Mouse (Mus musculus) E14TG2a.4 (cell line): ENCODE measurements around the gene Ass1.
A peak's percentile ranks its signal among the peaks of the same experiment; 100 is the strongest.

ENCODE experiments used
- H3K27me3 ChIP-seq: 2 replicates; pipeline ENCODE4 v1.6.1; 2014; ENCODE audit warnings: low read length, control low read depth; ENCODE audit not compliant: insufficient read depth
- H3K36me3 ChIP-seq: 2 replicates; pipeline ENCODE4 v1.6.1; 2014; ENCODE audit warnings: low read length, control low read depth; ENCODE audit not compliant: insufficient read depth
- H3K4me1 ChIP-seq: replicated peaks from 2 replicates; pipeline ENCODE4 v1.6.1; 2014; ENCODE audit warnings: low read depth, low read length, control low read depth
- H3K4me3 ChIP-seq: replicated peaks from 2 replicates; pipeline ENCODE4 v1.5.1; 2014; ENCODE audit warnings: mild to moderate bottlenecking, low read length
- H3K9me3 ChIP-seq: 2 replicates; pipeline ENCODE4 v1.6.1; 2014; ENCODE audit warnings: low read length, control low read depth
- CTCF ChIP-seq: conservative IDR thresholded peaks from 2 replicates; pipeline ENCODE4 v1.5.1; 2014; ENCODE audit warnings: low read length
- NANOG ChIP-seq: IDR thresholded peaks from 2 replicates; pipeline ENCODE4 v1.6.1; 2014; ENCODE audit warnings: borderline replicate concordance, low read length, mixed read lengths
- POU5F1 ChIP-seq: IDR thresholded peaks from 2 replicates; pipeline ENCODE4 v1.6.1; 2014; ENCODE audit warnings: low read length, borderline replicate concordance

The Ass1 gene

DNA sequence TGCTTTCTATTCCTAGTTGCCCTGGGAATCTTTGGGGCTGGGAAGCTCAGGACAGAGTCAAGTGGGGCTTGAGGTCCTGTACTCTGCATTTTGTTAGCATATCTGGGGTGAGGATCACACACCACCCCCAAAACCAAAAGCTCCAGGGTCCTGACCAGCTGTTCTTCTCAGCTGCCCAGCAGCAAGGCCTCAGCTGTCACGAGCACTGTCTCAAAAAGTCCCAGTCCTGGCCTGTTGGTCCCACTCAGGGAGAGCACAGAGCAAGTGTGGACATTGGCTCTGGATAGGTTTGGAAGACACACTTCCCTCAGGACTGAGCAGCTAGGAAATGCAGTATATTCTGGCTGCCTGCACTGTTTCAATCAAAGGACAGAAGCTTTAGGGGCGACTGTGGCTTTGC lies 20.5 kb downstream of the Ass1 start:
- Histone ChIP-seq H3K36me3 (peaks cover 94% of the 10 kb centered on the region), H3K4me1 (peaks cover 44% of the 10 kb centered on the region), H3K9me3 (no peaks in the 10 kb centered on the region), H3K4me3 (no peak overlapping the region), H3K27me3 (no peaks in the 10 kb centered on the region)
- no peak for TF ChIP-seq POU5F1

DNA sequence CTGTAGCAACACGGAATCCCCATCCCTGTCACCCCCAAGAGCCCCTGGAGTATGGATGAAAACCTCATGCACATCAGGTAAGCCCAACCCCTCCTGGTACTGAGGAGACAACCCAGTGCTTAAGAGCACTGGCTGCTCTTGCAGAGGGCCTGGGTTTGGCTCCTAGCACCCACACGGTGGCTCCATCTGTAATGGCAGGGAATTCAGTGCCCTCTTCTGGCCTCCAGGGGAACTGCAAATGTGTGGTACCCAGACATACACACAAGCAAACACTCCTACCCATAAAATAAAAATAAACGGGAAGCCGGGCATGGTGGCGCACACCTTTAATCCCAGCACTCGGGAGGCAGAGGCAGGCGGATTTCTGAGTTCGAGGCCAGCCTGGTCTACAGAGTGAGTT lies 22.3 kb downstream of the Ass1 start:
- Histone ChIP-seq H3K4me1 (peaks cover 61% of the 10 kb centered on the region), H3K9me3 (no peaks in the 10 kb centered on the region), H3K27me3 (no peaks in the 10 kb centered on the region), H3K4me3 (no peak overlapping the region), H3K36me3 (peaks cover 92% of the 10 kb centered on the region)
- TF ChIP-seq CTCF: peak; percentile 78
- TF ChIP-seq POU5F1: no peak

DNA sequence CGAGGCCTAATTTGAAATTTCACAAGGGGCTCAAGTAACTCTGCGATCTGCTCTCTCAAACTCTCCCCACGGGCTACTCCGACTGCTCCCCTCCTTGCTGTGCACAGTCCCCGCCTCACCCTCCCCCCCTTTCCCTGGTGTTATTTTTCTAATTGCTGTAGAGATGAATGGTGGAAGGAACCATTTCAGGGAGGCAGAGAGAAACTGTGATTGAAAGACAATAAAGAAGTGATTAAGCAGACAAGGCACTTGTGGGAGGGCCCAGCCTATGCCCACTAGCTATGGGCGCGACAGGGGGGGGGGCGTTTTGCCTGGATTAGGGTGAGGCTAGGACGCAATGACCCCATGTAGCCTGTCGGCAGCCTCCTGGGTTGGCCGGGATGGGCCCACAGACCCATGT lies 23.2 kb downstream of the Ass1 start:
- H3K4me3 ChIP-seq: no peak overlapping the region
- TF ChIP-seq CTCF: no peak
- H3K36me3 ChIP-seq: peaks cover 91% of the 10 kb centered on the region
- no peaks in the 10 kb centered on the region for H3K27me3 ChIP-seq
- peaks cover 68% of the 10 kb centered on the region for H3K4me1 ChIP-seq
- H3K9me3 ChIP-seq: no peaks in the 10 kb centered on the region

DNA sequence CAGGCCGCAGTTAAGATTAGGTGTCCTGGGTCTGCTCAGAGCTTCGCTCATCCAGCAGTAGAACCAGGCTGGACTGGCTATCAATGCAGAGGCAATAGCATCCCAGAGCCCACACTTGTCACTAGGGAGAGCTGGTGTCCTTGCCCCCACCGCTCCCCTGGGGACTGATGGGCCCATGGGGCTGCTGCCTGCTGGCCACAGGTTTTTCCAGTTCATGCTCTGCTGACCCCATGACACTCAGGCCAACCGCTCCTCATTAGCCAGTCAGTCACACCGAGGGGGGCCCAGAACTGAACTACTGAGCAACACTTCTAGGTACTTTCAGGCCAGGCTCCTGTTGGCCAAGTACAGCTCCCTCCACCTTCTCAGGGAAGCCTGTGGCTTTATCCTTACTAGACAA lies 24.3 kb downstream of the Ass1 start:
- 0 out of 2 replicates have a peak overlapping the region, but pooled peaks have one; percentile 13 for H3K4me3 ChIP-seq
- H3K4me1 ChIP-seq: peaks cover 79% of the 10 kb centered on the region
- H3K36me3 ChIP-seq: peaks cover 91% of the 10 kb centered on the region
- peaks cover 6% of the 10 kb centered on the region; the same call in 1 of the 2 replicates for H3K27me3 ChIP-seq
- TF ChIP-seq NANOG: no peak
- TF ChIP-seq POU5F1: no peak
- TF ChIP-seq CTCF: no peak
- no peaks in the 10 kb centered on the region for H3K9me3 ChIP-seq

DNA sequence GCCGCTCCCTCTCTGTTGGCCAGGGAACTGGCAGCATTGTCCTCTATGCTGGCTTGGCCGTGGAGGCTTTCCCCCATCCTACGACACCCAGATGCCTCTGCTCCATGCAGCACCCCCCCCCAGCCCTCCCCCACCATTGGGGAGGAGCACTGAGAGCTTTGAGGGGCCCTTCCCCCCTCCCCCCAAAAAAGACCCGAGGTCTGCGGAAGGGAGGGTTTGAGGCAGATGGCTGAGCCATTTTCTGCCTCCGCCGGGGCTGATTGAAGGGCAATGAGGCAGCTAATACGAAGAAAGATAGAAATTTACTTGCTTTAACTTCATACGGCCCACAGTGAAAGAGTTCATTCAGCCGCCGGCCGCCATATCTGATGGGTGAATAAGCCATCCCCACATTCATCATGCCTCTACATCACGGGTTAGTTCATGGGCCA lies 25.1 kb downstream of the Ass1 start:
- H3K27me3 ChIP-seq: peaks cover 6% of the 10 kb centered on the region; the same call in 1 of the 2 replicates
- H3K36me3 ChIP-seq: peaks cover 89% of the 10 kb centered on the region
- H3K9me3 ChIP-seq: no peaks in the 10 kb centered on the region
- no peak for TF ChIP-seq POU5F1
- TF ChIP-seq CTCF: no peak
- no peak for TF ChIP-seq NANOG
- H3K4me3 ChIP-seq: no peak overlapping the region
- H3K4me1 ChIP-seq: peaks cover 85% of the 10 kb centered on the region

DNA sequence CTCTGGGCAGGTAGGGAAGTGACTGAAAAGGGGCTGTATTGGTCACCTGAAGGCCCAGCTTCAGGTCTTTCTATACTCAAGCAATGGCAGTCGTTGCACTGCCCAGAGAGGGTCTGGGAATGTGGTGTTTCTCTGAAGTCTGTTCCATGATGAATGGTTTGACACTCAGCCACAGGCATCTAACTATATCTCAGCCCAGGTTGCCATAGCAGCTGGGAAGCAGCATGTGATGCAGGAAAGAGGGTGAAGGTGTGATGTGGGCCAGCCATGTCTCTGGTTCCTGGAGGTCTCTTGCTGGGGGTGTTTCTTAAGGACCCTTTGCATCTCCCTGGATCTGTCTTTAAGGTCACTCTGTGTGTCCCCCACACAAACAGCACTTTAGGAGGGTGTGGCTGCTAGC lies 26.1 kb downstream of the Ass1 start:
- Histone ChIP-seq H3K9me3 (no peaks in the 10 kb centered on the region), H3K4me3 (no peak overlapping the region; the same call in 1 of the 2 replicates), H3K4me1 (peaks cover 95% of the 10 kb centered on the region), H3K27me3 (peaks cover 6% of the 10 kb centered on the region; the same call in 1 of the 2 replicates), H3K36me3 (peaks cover 90% of the 10 kb centered on the region)
- TF ChIP-seq POU5F1 (no peak), CTCF (no peak), NANOG (no peak)

DNA sequence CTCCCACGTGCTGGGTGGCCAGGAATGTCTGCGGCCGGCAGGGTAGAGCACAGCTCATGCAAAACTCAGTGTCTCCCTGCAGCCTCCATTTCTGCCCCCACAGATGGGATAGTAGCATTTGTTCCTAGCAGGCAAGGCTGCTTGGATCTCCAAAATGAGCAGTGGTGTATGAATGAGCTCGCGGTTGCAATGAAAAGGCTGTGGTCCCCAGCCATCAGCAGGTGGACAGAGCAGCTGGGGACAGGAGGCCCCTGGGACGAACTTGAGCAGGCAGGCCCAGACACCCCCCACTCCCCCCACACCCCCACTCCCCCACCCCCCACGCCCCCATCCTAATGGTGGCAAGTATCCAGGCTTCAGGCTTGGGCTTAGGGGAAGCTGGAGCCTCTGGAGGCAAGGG lies 27.1 kb downstream of the Ass1 start:
- peaks cover 6% of the 10 kb centered on the region; the same call in 1 of the 2 replicates for H3K27me3 ChIP-seq

DNA sequence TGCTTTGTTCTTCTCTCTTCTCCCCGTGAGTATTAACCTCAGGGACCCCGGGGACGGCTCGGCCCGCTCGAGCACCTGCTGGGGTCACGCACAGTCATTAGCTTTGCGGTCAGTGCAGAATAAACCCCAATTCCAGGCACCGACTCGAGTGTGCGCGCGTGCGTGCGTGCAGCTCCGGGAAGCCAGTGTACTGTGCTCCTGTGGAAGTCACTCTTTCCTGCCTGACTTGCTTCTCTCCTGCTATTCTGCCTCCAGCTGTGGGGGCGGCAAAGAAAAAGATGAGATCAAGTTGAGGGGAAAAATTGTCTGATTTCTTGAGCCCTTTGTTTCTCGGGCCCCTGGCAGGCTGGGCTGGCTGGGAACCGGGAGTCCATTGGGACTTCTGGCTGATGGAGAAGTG lies 27.6 kb downstream of the Ass1 start:
- H3K4me1 ChIP-seq: peaks cover 97% of the 10 kb centered on the region
- H3K4me3 ChIP-seq: peak overlapping the region; percentile 49
- TF ChIP-seq NANOG (no peak), POU5F1 (no peak), CTCF (no peak)
- peaks cover 85% of the 10 kb centered on the region for H3K36me3 ChIP-seq
- peaks cover 6% of the 10 kb centered on the region; the same call in 1 of the 2 replicates for H3K27me3 ChIP-seq
- H3K9me3 ChIP-seq: no peaks in the 10 kb centered on the region

More for the DNA sequence above, 27.1 kb downstream of the Ass1 start:
- Histone ChIP-seq H3K9me3 (no peaks in the 10 kb centered on the region), H3K4me3 (no peak overlapping the region; the same call in 1 of the 2 replicates), H3K4me1 (peaks cover 95% of the 10 kb centered on the region), H3K36me3 (peaks cover 88% of the 10 kb centered on the region)
- TF ChIP-seq NANOG: no peak
- no peak for TF ChIP-seq POU5F1

DNA sequence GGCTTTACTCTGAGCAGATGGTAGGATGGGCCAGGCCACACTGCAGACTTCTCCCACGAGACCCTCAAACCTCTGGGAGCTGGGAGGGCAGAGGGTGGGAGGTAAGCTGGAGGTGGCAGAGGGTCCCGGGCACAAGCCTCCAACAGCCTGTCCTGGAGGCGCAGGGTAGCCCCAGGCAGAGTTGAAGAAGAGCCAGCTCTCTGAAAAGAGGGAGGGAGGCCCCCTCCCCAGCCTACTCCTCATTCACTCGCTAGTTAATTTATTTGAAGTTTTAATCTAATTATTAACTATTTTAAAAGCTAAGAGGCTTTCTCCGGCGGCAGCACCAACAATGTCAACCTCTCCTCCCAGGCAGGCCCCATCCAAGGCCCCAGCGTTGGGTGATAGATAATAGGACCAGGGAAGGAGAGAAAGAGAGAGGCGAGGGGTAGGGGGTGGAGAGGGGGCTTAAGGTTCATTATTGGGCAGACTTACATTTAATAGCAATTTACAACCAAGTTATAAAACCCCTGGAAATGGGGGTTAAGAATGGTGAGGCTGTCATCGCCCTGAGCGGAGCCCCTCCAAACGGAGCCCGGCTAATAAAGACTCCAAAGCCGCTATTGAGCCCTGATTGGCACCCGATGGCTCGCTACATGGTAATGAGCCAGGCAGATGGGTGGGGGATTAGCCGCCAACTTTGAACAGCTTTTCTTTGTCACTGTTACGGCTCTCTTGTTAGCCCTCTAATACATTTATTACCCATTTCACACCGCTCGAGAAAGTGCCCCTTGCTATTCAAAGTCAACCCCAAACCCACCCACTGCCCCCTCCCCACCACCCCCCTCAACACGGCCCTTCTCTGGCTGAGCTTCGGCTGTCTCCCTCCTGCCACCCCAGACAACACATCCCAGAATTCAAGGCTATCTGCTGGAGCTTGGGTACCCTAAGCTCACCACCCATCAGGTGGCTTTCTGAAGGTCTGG lies 29.6 kb downstream of the Ass1 start:
- Histone ChIP-seq H3K36me3 (peaks cover 84% of the 10 kb centered on the region), H3K4me1 (peaks cover 94% of the 10 kb centered on the region), H3K27me3 (peaks cover 6% of the 10 kb centered on the region; the same call in 1 of the 2 replicates), H3K9me3 (no peaks in the 10 kb centered on the region), H3K4me3 (no peak overlapping the region)
- TF ChIP-seq NANOG (no peak), POU5F1 (no peak), CTCF (no peak)
